Mouse (Mus musculus) bone marrow macrophage, adult 2 months (primary cell): ENCODE measurements at regions not wholly inside any gene's neighbourhood (a gene's known extent, or its start where the extent isn't known, plus 50 kb on each side); places are given as distances from the start of the nearest gene placed in this dataset.

Source experiments
- H3K27ac ChIP-seq: 2 replicates; pipeline ENCODE4 v1.5.1; 2012; ENCODE audit warnings: low read depth, low read length; ENCODE audit not compliant: insufficient read depth
- H3K4me1 ChIP-seq: 2 replicates; pipeline ENCODE4 v1.6.1; 2012; ENCODE audit warnings: low read length; ENCODE audit not compliant: control insufficient read depth, insufficient read depth
- H3K4me3 ChIP-seq: 2 replicates; pipeline ENCODE4 v1.5.1; 2012; ENCODE audit warnings: mild to moderate bottlenecking, low read length, moderate library complexity; ENCODE audit not compliant: insufficient read depth
- CTCF ChIP-seq: IDR thresholded peaks from 2 replicates; pipeline ENCODE4 v1.5.1; 2012; ENCODE audit warnings: low read depth, mild to moderate bottlenecking, low read length, moderate library complexity
- POLR2A ChIP-seq: IDR thresholded peaks from 2 replicates; pipeline ENCODE4 v1.6.1; 2012; ENCODE audit warnings: mild to moderate bottlenecking, low read depth, low read length, borderline replicate concordance

- Histone ChIP-seq H3K4me3 (no peak overlapping the region), H3K27ac (no peak overlapping the region), H3K4me1 (peaks cover 24% of the 10 kb centered on the region)
- TF ChIP-seq CTCF (no peak), POLR2A (no peak)
These were observed 51.1 kb upstream of the Lsm14a start for GRCm38 (mm10) chr7:34444263-34444662.
